Mouse (Mus musculus) pancreas, adult 10 weeks (tissue): ENCODE data around the gene Vmn1r84. TPM values are rescaled to one million over a fixed set of nuclear protein-coding genes. Genes with fewer than 3 reads are reported as not detected.

Experiments
- polyA plus RNA-seq: library from polyadenylated mRNA; stranded (reverse); fragments of 350-450 nt; fragmentation: Illumina TruSeq; extraction: RNeasy Lipid Tissue Mini Kit (QIAGEN cat#74804); gene quantifications from one replicate; pipeline ENCODE4 v1.2.3, GENCODE M21; 2015; ENCODE audit warnings: low read depth, low replicate concordance; ENCODE audit not compliant: insufficient read depth

The Vmn1r84 gene
- polyA plus RNA-seq: not detected

GRCm38 (mm10) chr7:12369173-12369572 is at the start of gene Vmn1r84:
Vmn1r84 (minus strand) TSS chr7:12369273.

GRCm38 (mm10) chr7:12329381-12329780 is 39.7 kb downstream of the Vmn1r84 start, which contains the start of gene Vmn1r83:
Vmn1r83 (minus strand) TSS chr7:12329481.

Other genes starting within 250 kb of the Vmn1r84 start
- gene Vmn1r78, start 219.0 kb downstream of the Vmn1r84 start, polyA plus RNA-seq: not detected
- not detected for gene Vmn1r79, start 198.0 kb downstream of the Vmn1r84 start, polyA plus RNA-seq
- not detected for gene Vmn1r80, start 180.0 kb downstream of the Vmn1r84 start, polyA plus RNA-seq
- gene Vmn1r81, start 101.0 kb downstream of the Vmn1r84 start, polyA plus RNA-seq: not detected
- gene Vmn1r82, start 68.8 kb downstream of the Vmn1r84 start, polyA plus RNA-seq: not detected
- not detected for gene Vmn1r83, start 39.8 kb downstream of the Vmn1r84 start, polyA plus RNA-seq
- 1.8 TPM for gene Zfp551, start 53.5 kb upstream of the Vmn1r84 start, polyA plus RNA-seq
- gene Zfp606, start 109.0 kb upstream of the Vmn1r84 start, polyA plus RNA-seq: 1.8 TPM
- not detected for gene 2900092C05Rik, start 143.2 kb upstream of the Vmn1r84 start, polyA plus RNA-seq
- not detected for gene Vmn2r53, start 239.5 kb upstream of the Vmn1r84 start, polyA plus RNA-seq